Mouse (Mus musculus) layer of hippocampus, adult 6 months (tissue): ENCODE data around the gene Bpifc. TPM values are rescaled to one million over a fixed set of nuclear protein-coding genes. Genes with fewer than 3 reads are reported as not detected.

ENCODE experiments used
- long read RNA-seq, 2 experiments: library from polyadenylated mRNA; unstranded; transcript quantifications; one replicate each; pipeline ENCODE4 v2.0.0; 2019 to 2020
- polyA plus RNA-seq: library from polyadenylated mRNA; unstranded; fragments of <200 nt; fragmentation: Nextera tagmentation; gene quantifications from 2 replicates; pipeline ENCODE4 v1.2.3, GENCODE M21; 2021

Bpifc gene
- not detected in 2 replicates for polyA plus RNA-seq
- long read RNA-seq, experiment 1, partial matches to known transcripts: 0 of 1 reads
- long read RNA-seq, experiment 1, other reads (novel, unspliced or antisense): 1 of 1 reads
- long read RNA-seq, experiment 2: 0 reads

DNA sequence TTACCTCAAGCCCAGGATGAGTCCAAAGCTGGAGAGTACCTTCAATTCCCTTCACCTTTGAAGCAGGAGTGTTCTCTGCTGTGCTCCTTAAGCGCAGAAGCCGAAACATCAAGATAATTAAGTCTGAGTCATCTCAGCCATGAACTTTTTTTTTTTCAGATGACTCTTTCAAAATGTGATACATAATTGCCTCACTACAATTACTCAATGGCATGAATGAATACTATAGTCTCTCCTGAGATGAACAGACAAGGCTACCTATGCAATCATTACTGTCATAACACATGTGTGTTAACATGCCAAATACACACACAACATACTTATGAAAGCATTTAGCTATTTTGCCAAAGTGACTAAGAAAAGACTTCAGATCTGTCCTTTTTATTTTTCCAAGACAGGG lies at the start of gene Bpifc:
Gene Bpifc (minus strand): TSS at position 115 of the 400 bp plus-strand sequence.

GRCm38 (mm10) chr10:86021749-86022473 lies 10.2 kb upstream of the Bpifc start, which contains the start of gene Fbxo7:
Gene Fbxo7, plus strand, starts transcription at chr10:86021972.

DNA sequence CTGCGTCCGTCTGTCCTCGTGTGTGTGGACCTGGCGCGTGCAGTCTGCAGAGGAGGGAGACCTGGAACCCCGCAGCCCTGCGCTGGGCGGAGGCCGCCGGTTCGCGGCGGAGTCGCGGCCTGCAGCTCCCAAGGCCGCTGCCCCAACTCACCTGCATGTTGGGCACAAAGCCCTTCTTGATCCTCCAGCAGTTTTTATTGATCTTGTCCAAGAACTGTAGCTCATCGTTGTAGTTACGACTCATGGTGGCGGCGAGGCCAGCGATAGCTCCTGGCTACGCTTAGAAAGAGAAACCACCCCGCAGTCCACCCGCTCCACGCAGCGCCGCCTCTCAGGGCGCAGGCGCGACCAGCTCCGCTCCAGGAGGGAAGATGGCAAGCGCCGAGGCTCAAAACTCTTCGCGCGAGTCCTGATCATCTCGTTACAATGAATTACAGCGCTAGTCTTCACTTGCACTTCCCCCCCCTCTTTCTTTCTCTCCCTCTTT lies 54.2 kb downstream of the Bpifc start, which contains the start of gene Rtcb:
Gene Rtcb (minus strand): TSS at position 360 of the 487 bp plus-strand sequence.

DNA sequence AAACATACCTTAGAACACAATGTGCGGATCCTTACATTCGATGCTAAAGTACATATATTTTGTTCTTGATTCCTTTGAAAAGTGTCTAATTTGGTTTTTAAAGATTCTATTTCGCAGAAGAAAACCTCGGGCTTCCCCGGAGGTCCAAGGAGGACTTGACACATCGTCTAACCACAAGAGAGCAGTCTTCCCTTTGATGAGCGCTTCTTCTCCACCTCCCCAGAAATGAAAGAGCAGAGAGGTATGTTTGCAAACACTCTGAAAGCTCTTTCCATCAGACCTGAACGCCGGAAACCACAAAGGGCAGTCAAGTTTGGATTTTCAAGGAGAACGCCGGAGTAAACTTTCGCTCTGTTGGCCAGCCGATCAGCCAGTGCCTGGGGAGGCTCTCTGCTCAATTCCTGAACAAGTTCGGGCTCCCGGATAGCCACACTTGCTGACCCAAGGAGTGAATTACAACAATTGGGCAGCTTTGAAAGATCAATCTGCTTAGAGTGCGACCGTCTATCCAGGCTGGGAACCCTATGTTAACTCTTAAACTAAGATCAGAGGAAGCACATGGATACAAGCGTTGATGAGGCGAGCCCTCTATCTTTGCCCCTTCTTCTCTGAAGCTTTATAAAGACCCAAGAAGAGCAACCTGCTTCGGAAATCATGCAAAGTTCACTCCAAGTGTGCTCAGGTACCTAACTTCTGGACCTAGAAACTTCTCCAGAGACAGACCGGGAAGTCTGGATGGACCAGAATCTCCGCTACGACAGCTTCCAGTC lies 83.8 kb downstream of the Bpifc start, which contains the start of gene Ascl4:
Gene Ascl4 (plus strand): TSS at position 6 of the 770 bp plus-strand sequence.

GRCm38 (mm10) chr10:85916498-85917309 lies 95.0 kb downstream of the Bpifc start, which contains the start of gene Prdm4:
Gene Prdm4, minus strand, starts transcription at chr10:85917142.

Other genes starting within 250 kb of the Bpifc start
- 21.4 and 22.4 TPM in 2 replicates for gene Pwp1, start 182.4 kb downstream of the Bpifc start, polyA plus RNA-seq
- gene Prdm4, start 94.8 kb downstream of the Bpifc start, polyA plus RNA-seq: 3.6 and 4.6 TPM in 2 replicates
- 0.28 and 0.38 TPM in 2 replicates for gene Ascl4, start 84.2 kb downstream of the Bpifc start, polyA plus RNA-seq
- gene Rtcb, start 54.1 kb downstream of the Bpifc start, polyA plus RNA-seq: 96.2 and 114 TPM in 2 replicates
- gene Fbxo7, start 10.1 kb upstream of the Bpifc start, polyA plus RNA-seq: 39.3 and 42.6 TPM in 2 replicates